In the genomic region with DNA sequence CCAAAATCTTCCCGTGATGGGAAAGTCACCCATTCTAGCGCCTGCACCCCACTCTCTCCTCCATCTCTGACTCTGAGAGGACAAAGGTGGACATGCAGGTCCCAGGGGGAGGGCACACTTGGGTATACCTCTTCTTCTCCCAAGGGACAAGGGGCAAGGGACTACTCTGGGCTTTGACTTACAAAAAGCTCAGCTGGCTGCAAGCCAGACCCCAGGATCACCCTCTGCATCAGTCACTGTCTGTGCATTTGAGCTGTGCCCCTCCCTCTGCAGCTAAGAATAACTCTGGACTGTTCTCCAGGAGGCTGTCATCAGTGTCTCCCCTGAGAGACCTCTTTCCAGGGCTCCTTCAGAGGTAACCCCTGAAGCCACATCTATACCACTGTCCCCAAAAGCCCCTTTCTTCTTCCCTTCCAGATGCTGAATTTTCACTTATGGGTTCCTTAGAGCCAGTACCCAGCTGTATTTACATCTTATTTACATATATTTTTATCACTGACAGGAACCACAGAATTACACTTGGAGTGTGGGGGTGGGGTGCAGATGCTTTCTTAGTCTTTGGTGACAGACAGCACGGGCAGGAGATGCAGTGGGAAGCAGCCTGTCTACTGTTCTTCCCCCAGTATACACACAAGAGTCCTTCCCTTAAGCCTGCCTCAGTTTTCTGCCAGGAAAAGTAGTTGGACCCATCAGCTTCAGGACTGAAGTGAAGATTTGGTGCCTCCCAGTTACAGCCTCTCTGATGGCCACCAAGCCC, we compare ENCODE assay signal across 9 mouse cellular contexts.
DNase-seq lines count a peak whose midpoint lies in the region; ATAC-seq and TF ChIP-seq lines count a peak whose summit lies in the region.
"Had no signal": no experiment of that assay in that cellular context is flagged by ENCODE, and none has a peak within 500 bp of the region (broad histone marks: within the 10 kb centered on the region; RNA-seq: fewer than 3 reads in every experiment).

No protein-coding gene starts in this region.

- H3K27me3 ChIP-seq in heart, postnatal 0 days (ENCODE audit: control insufficient read depth, insufficient read depth, low read length), result no peaks in the 10 kb centered on the region
- peaks cover 11% of the 10 kb centered on the region; the same call in 1 of the 2 replicates for H3K27me3 ChIP-seq in liver, embryonic 12.5 days (replicated peaks)

- TF ChIP-seq EP300 in heart, postnatal 0 days (IDR thresholded peaks at IDR 0.05; ENCODE audit: low read depth), result no peak

- H3K27ac ChIP-seq in brown adipose tissue, adult 24 weeks (replicated peaks; ENCODE audit: low read depth, low read length), result peak overlapping the region; percentile 27; the same call in 1 of the 2 replicates
- peak overlapping the region; percentile 73 for H3K27ac ChIP-seq in heart, postnatal 0 days (ENCODE audit: low read depth)
- H3K27ac ChIP-seq in liver, embryonic 12.5 days, result no peak overlapping the region

- no peaks in the 10 kb centered on the region for H3K9me3 ChIP-seq in heart, postnatal 0 days (replicated peaks; ENCODE audit: control insufficient read depth, low read length)
- H3K9me3 ChIP-seq in liver, embryonic 12.5 days (replicated peaks), result no peaks in the 10 kb centered on the region

- no peak overlapping the region; the same call in 1 of the 2 replicates for H3K4me2 ChIP-seq in heart, postnatal 0 days (ENCODE audit: low read depth, low read length)
- peak overlapping the region; percentile 29; the same call in 1 of the 2 replicates for H3K4me2 ChIP-seq in liver, embryonic 12.5 days

- H3K4me3 ChIP-seq in brown adipose tissue, adult 24 weeks (ENCODE audit: insufficient read depth, low read depth, low read length), result no peak overlapping the region
- H3K4me3 ChIP-seq in heart, postnatal 0 days (ENCODE audit: low read depth, low read length), result no peak overlapping the region
- no peak overlapping the region for H3K4me3 ChIP-seq in liver, embryonic 12.5 days

- peak overlapping the region; percentile 25; the same call in 1 of the 2 replicates for H3K9ac ChIP-seq in heart, postnatal 0 days (replicated peaks; ENCODE audit: low read depth, low read length)
- no peak overlapping the region for H3K9ac ChIP-seq in liver, embryonic 12.5 days

- H3K4me1 ChIP-seq in brown adipose tissue, adult 24 weeks (ENCODE audit: control insufficient read depth, insufficient read depth, insufficient read length, low read length), result peaks cover 44% of the 10 kb centered on the region
- peaks cover 83% of the 10 kb centered on the region for H3K4me1 ChIP-seq in heart, postnatal 0 days (ENCODE audit: control insufficient read depth, insufficient read depth)
- peaks cover 47% of the 10 kb centered on the region for H3K4me1 ChIP-seq in liver, embryonic 12.5 days

- no peaks in the 10 kb centered on the region for H3K36me3 ChIP-seq in heart, postnatal 0 days (replicated peaks; ENCODE audit: control insufficient read depth, insufficient read depth, low read length)
- no peaks in the 10 kb centered on the region for H3K36me3 ChIP-seq in liver, embryonic 12.5 days

- ATAC-seq in heart, postnatal 0 days (ENCODE audit: insufficient read depth, low read depth), result peak; percentile 44; the same call in 1 of the 2 replicates
- ATAC-seq in liver, embryonic 12.5 days, result no peak
- ATAC-seq: intestine, embryonic 16.5 days had no signal

- WGBS in heart, postnatal 0 days, result 27% methylated on average over 3 of the region's 3 CpGs
- WGBS in liver, embryonic 12.5 days (ENCODE audit: insufficient replicate concordance), result 38% methylated on average over 3 of the region's 3 CpGs

- TF ChIP-seq CTCF in heart, postnatal 0 days (IDR thresholded peaks at IDR 0.05; ENCODE audit: low read depth), result no peak

- peak; percentile 71 for DNase-seq in kidney, adult 11 months
- DNase-seq in kidney, adult 18-20 months, result no peak
- no peak for DNase-seq in heart, postnatal 0 days (ENCODE audit: low spot score)
- DNase-seq in layer of hippocampus, postnatal 36 days, result no peak
- no peak for DNase-seq in right cerebral cortex, adult 18-20 months
- no peak for DNase-seq in cerebellum, adult 18-20 months
